Comparison of ENCODE assay signal across 8 mouse cellular contexts in the genomic region with DNA sequence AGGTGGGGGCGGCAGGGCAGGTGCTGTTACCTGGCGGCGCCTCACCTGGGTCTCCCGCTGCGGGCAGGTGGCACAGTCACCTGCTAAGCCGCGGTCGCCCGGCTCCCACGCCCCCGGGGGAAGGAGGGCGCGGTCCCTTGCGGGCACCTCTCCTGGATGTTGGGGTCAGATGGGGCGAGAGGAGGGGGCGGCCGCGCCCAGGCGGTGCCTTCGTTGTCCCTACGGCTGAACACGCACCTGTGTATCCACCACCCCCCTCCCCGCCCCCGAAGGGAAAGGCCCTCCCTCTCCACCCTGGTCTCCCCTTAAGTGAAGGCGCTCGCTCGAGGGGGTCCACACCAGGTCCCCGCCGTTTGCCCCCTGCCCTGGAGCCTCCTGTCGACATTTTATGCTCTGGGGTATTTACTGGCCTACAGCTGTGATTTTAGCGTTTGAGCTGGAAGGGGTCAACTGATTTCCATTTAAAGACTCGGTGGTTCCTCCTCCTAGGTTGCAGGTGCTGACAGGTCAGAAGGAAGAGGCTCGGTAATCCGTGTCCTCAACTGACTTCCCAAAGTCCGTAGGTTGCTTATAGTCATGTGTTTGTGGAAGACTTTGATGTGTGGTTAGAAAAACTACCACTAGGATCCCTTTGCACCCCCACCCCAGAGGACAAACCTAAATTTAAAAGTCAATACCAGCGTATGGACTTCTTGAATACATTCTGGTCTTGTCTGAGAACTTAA. TPM values are rescaled to one million over a fixed set of nuclear protein-coding genes. Genes with fewer than 3 reads are reported as not detected.
A peak's percentile ranks its signal among the peaks of the same experiment; 100 is the strongest.
DNase-seq lines count a peak whose midpoint lies in the region; ATAC-seq and TF ChIP-seq lines count a peak whose summit lies in the region.

No protein-coding gene starts in this region.

- H3K79me3 ChIP-seq in C2C12 (ENCODE audit: low read depth), result no peaks in the 10 kb centered on the region

- no peaks in the 10 kb centered on the region for H3K9me3 ChIP-seq in lung, postnatal 0 days (ENCODE audit: low read length)

- no peak for TF ChIP-seq EP300 in heart, adult 2 months (IDR thresholded peaks at IDR 0.05; ENCODE audit: insufficient read depth, low read depth, low read length)
- no peak for TF ChIP-seq EP300 in lung, postnatal 0 days (IDR thresholded peaks at IDR 0.05)

- no peak for TF ChIP-seq CTCF in heart, adult 2 months (IDR thresholded peaks at IDR 0.05)
- TF ChIP-seq CTCF in C2C12 (IDR thresholded peaks at IDR 0.05; ENCODE audit: control insufficient read depth, insufficient read depth, insufficient read length), result no peak
- TF ChIP-seq CTCF in lung, postnatal 0 days (IDR thresholded peaks at IDR 0.05), result no peak

- peak overlapping the region; percentile 94 for H3K4me2 ChIP-seq in lung, postnatal 0 days (replicated peaks; ENCODE audit: low read depth, low read length)

- H3K4me3 ChIP-seq in heart, adult 2 months, result peak overlapping the region; percentile 87
- H3K4me3 ChIP-seq in C2C12 (ENCODE audit: insufficient read depth, poor library complexity, severe bottlenecking), result peak overlapping the region; percentile 66
- H3K4me3 ChIP-seq in lung, postnatal 0 days (ENCODE audit: low read depth, low read length), result peak overlapping the region; percentile 79

- TF ChIP-seq POLR2A in heart, adult 2 months (IDR thresholded peaks at IDR 0.05; ENCODE audit: insufficient read depth, low read depth, low read length), result no peak

- H3K79me2 ChIP-seq in heart, adult 2 months (replicated peaks; ENCODE audit: control insufficient read depth, insufficient read depth, low read length), result no peaks in the 10 kb centered on the region
- no peaks in the 10 kb centered on the region for H3K79me2 ChIP-seq in C2C12 (ENCODE audit: control insufficient read depth, insufficient read depth)

- intact Hi-C loops in heart, adult 2 months (cut with DNase I), result no loop called here

- peak overlapping the region; percentile 80 for H3ac ChIP-seq in C2C12 (ENCODE audit: control insufficient read depth, insufficient read length, low read depth)

- peak overlapping the region; percentile 85 for H3K9ac ChIP-seq in heart, adult 2 months (ENCODE audit: low read depth, low read length)
- peak overlapping the region; percentile 74 for H3K9ac ChIP-seq in lung, postnatal 0 days (replicated peaks; ENCODE audit: low read depth)

- no peaks in the 10 kb centered on the region for H3K27me3 ChIP-seq in heart, adult 2 months (ENCODE audit: control insufficient read depth, insufficient read depth, low read length)
- H3K27me3 ChIP-seq in C2C12 (ENCODE audit: control insufficient read depth, insufficient read depth, insufficient read length), result no peaks in the 10 kb centered on the region
- no peaks in the 10 kb centered on the region for H3K27me3 ChIP-seq in lung, postnatal 0 days (replicated peaks; ENCODE audit: insufficient read depth, low read length)

- H3K36me3 ChIP-seq in heart, adult 2 months (ENCODE audit: control insufficient read depth, insufficient read depth, low read length), result no peaks in the 10 kb centered on the region
- no peaks in the 10 kb centered on the region for H3K36me3 ChIP-seq in C2C12 (ENCODE audit: control insufficient read depth, insufficient read depth)
- H3K36me3 ChIP-seq in lung, postnatal 0 days (ENCODE audit: insufficient read depth, low read length), result no peaks in the 10 kb centered on the region

- DNase-seq in heart, adult 2 months, result no peak
- no peak for DNase-seq in heart, adult 11 months
- DNase-seq in cerebellum, adult 9-11 months, result peak; percentile 75
- DNase-seq in induced T-regulatory cell, adult 2 months (ENCODE audit: low read depth), result peak; percentile 57
- DNase-seq in lung, postnatal 0 days (ENCODE audit: low spot score), result no peak
- DNase-seq in yolk sac, embryonic 10.5 days (ENCODE audit: low spot score), result peak; percentile 42
- DNase-seq in adrenal gland, adult 8-10 months, result no peak

- ATAC-seq in lung, postnatal 0 days, result peak; percentile 21

- H3K27ac ChIP-seq in heart, adult 2 months, result peak overlapping the region; percentile 82
- peak overlapping the region; percentile 68 for H3K27ac ChIP-seq in lung, postnatal 0 days (ENCODE audit: low read length)

- no peaks in the 10 kb centered on the region for H3K4me1 ChIP-seq in heart, adult 2 months (ENCODE audit: control insufficient read depth, insufficient read depth, low read length)
- H3K4me1 ChIP-seq in lung, postnatal 0 days (ENCODE audit: insufficient read depth, low read depth, low read length), result no peaks in the 10 kb centered on the region

- WGBS in heart, adult 2 months, result 5% methylated on average over 30 of the region's 36 CpGs
- WGBS in lung, postnatal 0 days, result 6% methylated on average over 13 of the region's 36 CpGs

TF ChIP-seq in C2C12, 6 proteins besides CTCF, POLR2A, EP300 and RAD21:
- TF ChIP-seq MYOD1 (IDR thresholded peaks at IDR 0.05; ENCODE audit: control insufficient read depth, insufficient read length, low read depth) (no peak), USF1 (IDR thresholded peaks at IDR 0.05; ENCODE audit: low read depth) (no peak)

RNA-seq across cellular contexts. Expression of a gene that starts 0.5 kb away (rescaled TPM):
- total RNA-seq in heart, adult 2 months (2021), result 1 to 10 TPM; 4.4 to 5.0 TPM
- polyA plus RNA-seq in heart, adult 2 months (2012; rRNA removed), result 2.9 and 4.3 TPM in 2 replicates
- polyA plus RNA-seq in C2C12 (2012; fragmentation: generic; extraction: Trizol), result 6.0 TPM
- polyA plus RNA-seq in lung, postnatal 0 days (2015; fragmentation: Nextera tagmentation; extraction: Ambion mirVana), result 7.5 and 7.6 TPM in 2 replicates
- total RNA-seq in adrenal gland, adult 8-10 months (2022), result 100 to 1,000 TPM in 1 of 4 experiments, 10 to 100 TPM in 3; 87.6 to 107 (median 90.0) TPM

Comparison
In these comparisons a context has a peak if more than half of its experiments do, and no peak if none do; other contexts are left out.
1. DNase-seq: peak in cerebellum, adult 9-11 months (single experiment), induced T-regulatory cell, adult 2 months (single experiment) and yolk sac, embryonic 10.5 days (single experiment); none in heart, adult 2 months (0 of 2), heart, adult 11 months (single experiment), lung, postnatal 0 days (single experiment) and adrenal gland, adult 8-10 months (single experiment).
2. Peak in every context shown above with its lines, with median percentiles within 50 percentile points of each other: H3K4me3 ChIP-seq.